Mouse (Mus musculus) forebrain, embryonic 16.5 days (tissue): Measurements from ENCODE around the gene Vmn2r118. TPM values are rescaled to one million over a fixed set of nuclear protein-coding genes. Genes with fewer than 3 reads are reported as not detected.

Experiments
- ATAC-seq: fragments of 200-750 bp; cut with Nextera tagmentation; 2 replicates; pipeline ENCODE4 v1.8.0; 2017; ENCODE audit warnings: mild to moderate bottlenecking, moderate library complexity
- H3K27ac ChIP-seq: fragments of 300-500 bp; sonication (generic); 2 replicates; pipeline ENCODE4 v1.5.1; 2014; ENCODE audit warnings: low read length, control low read depth
- H3K27me3 ChIP-seq: fragments of 300-500 bp; sonication (generic); replicated peaks from 2 replicates; pipeline ENCODE4 v1.6.1; 2014; ENCODE audit warnings: low read length; ENCODE audit not compliant: control insufficient read depth, insufficient read depth
- H3K36me3 ChIP-seq: fragments of 300-500 bp; sonication (generic); 2 replicates; pipeline ENCODE4 v1.6.1; 2014; ENCODE audit not compliant: control insufficient read depth, insufficient read depth
- H3K4me1 ChIP-seq: fragments of 300-500 bp; sonication (generic); replicated peaks from 2 replicates; pipeline ENCODE4 v1.6.1; 2014; ENCODE audit warnings: low read length; ENCODE audit not compliant: control insufficient read depth, insufficient read depth
- H3K4me2 ChIP-seq: fragments of 300-500 bp; sonication (generic); 2 replicates; pipeline ENCODE4 v1.6.1; 2014; ENCODE audit warnings: mild to moderate bottlenecking, low read length, control low read depth
- H3K4me3 ChIP-seq: fragments of 300-500 bp; sonication (generic); replicated peaks from 2 replicates; pipeline ENCODE4 v1.5.1; 2014; ENCODE audit warnings: mild to moderate bottlenecking, low read length, control low read depth
- H3K9ac ChIP-seq: fragments of 300-500 bp; sonication (generic); replicated peaks from 2 replicates; pipeline ENCODE4 v1.6.1; 2014; ENCODE audit warnings: low read depth, low read length, control low read depth
- H3K9me3 ChIP-seq: fragments of 300-500 bp; sonication (generic); 2 replicates; pipeline ENCODE4 v1.6.1; 2016; ENCODE audit warnings: low read length; ENCODE audit not compliant: control insufficient read depth
- WGBS: fragments of 180-500 bp; shearing (Covaris S2); extraction: QIAGEN DNeasy Blood & Tissue Kit; methylation state at CpG from one replicate; pipeline ENCODE4 v1.1.7; 2014; 5-methylcytosine and 5-hydroxymethylcytosine counted together
- polyA plus RNA-seq: library from polyadenylated mRNA; unstranded; fragments of >200 nt; fragmentation: Nextera tagmentation; extraction: Ambion mirVana; gene quantifications from 2 replicates; pipeline ENCODE4 v1.2.1, GENCODE M21; 2015

The Vmn2r118 gene
- polyA plus RNA-seq, result 0.04 and 0.05 TPM in 2 replicates

DNA sequence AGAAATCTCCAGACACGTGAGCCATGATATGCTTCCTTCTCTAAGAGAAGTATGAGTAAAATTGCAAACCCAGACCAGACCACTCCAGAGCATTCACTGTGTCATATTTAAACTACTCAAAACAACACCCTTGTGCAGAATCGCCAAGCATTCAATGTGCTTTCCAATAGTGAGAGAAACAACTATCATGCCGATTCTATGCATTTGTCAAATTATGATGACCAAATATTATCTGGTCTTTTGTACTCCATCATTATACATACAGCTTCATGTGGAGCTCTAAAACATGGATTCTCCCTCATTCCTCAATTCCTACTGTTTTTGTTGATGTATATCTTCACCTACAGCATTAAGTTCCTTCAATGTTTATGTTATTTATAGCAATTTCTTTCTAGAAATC, at the start of gene Vmn2r118:
Gene Vmn2r118, minus strand, starts transcription at position 101 of the 400 bp plus-strand sequence.
- H3K4me2 ChIP-seq, result no peak within 1 kb of the TSS

GRCm38 (mm10) chr17:55661099-55661498, 36.1 kb upstream of the Vmn2r118 start:
- no peak overlapping the region for H3K9ac ChIP-seq
- H3K27ac ChIP-seq, result no peak overlapping the region
- no peaks in the 10 kb centered on the region for H3K4me1 ChIP-seq
- no peak for ATAC-seq
- no peak overlapping the region for H3K4me2 ChIP-seq
- no peak overlapping the region for H3K4me3 ChIP-seq
- H3K9me3 ChIP-seq, result no peaks in the 10 kb centered on the region
- WGBS, result 90% methylated on average over 2 of the region's 2 CpGs
- H3K36me3 ChIP-seq, result no peaks in the 10 kb centered on the region
- H3K27me3 ChIP-seq, result no peaks in the 10 kb centered on the region

More for the DNA sequence above, at the start of gene Vmn2r118:
- H3K36me3 ChIP-seq, result no peaks in the 10 kb centered on the region
- H3K9ac ChIP-seq, result no peak within 1 kb of the TSS
- no peaks in the 10 kb centered on the region for H3K9me3 ChIP-seq
- ATAC-seq, result no peak
- WGBS, result 84% methylated on average over 3 of the region's 3 CpGs
- H3K27ac ChIP-seq, result no peak within 1 kb of the TSS
- no peaks in the 10 kb centered on the region for H3K4me1 ChIP-seq
- H3K4me3 ChIP-seq, result no peak within 1 kb of the TSS
- H3K27me3 ChIP-seq, result no peaks in the 10 kb centered on the region

- no peaks in the 10 kb centered on the region for H3K4me1 ChIP-seq
- no peak for ATAC-seq
- no peak overlapping the region for H3K9ac ChIP-seq
- H3K4me3 ChIP-seq, result no peak overlapping the region
- no peaks in the 10 kb centered on the region for H3K36me3 ChIP-seq
- no peak overlapping the region for H3K27ac ChIP-seq
- 80% methylated on average over 1 of the region's 1 CpGs for WGBS
- no peaks in the 10 kb centered on the region for H3K27me3 ChIP-seq
- H3K4me2 ChIP-seq, result no peak overlapping the region
- H3K9me3 ChIP-seq, result no peaks in the 10 kb centered on the region
Observed at GRCm38 (mm10) chr17:55590838-55591237, 34.2 kb downstream of the Vmn2r118 start.

DNA sequence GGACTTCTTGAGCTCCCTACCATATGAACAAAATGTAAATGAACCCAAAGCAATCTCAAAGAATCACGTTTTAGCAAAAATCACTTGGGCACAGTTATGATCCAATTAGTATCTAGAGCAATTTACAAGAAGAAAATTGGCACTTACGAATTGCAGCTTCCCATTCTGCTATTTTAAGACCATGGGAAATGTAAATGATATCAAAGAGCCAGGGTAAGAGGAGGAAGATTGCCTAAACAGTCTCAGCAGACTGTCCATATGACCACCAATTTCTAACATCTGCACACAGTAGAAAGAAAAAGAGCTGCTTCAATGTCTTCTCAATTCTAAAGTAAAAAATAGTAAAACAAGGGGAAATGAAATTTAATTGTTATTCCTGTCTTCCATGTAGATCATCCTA, 63.2 kb downstream of the Vmn2r118 start:
- H3K4me2 ChIP-seq, result no peak overlapping the region
- H3K9ac ChIP-seq, result no peak overlapping the region
- no peak for ATAC-seq
- H3K36me3 ChIP-seq, result no peaks in the 10 kb centered on the region
- H3K9me3 ChIP-seq, result no peaks in the 10 kb centered on the region
- no peak overlapping the region for H3K27ac ChIP-seq
- no peaks in the 10 kb centered on the region for H3K27me3 ChIP-seq
- H3K4me3 ChIP-seq, result no peak overlapping the region
- H3K4me1 ChIP-seq, result no peaks in the 10 kb centered on the region
- 66% methylated on average over 2 of the region's 2 CpGs for WGBS

DNA sequence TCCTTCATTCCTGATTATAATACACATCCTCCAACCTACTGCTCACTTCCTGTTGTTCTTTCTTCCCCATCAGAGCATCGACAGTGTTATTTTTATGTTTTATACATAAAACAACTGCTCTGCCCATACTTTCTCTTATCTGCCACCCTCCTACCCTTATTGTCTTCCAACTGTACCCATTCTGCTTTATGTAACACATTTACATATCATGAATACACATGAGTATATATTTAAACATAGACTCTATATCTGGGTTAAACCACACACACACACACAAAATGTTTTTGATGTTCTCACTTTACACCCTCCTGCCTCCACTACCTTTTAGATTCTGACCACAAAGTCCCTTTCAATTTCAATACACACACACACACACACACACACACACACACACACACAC, 76.5 kb downstream of the Vmn2r118 start:
- ATAC-seq, result no peak
- no peak overlapping the region for H3K9ac ChIP-seq

More for the DNA sequence above, 76.5 kb downstream of the Vmn2r118 start:
- Histone ChIP-seq H3K4me2 (no peak overlapping the region), H3K27me3 (no peaks in the 10 kb centered on the region), H3K9me3 (no peaks in the 10 kb centered on the region), H3K4me3 (no peak overlapping the region), H3K36me3 (no peaks in the 10 kb centered on the region), H3K4me1 (no peaks in the 10 kb centered on the region), H3K27ac (no peak overlapping the region)
- WGBS, result 76% methylated on average over 1 of the region's 1 CpGs

Other genes starting within 250 kb of the Vmn2r118 start
- gene St6gal2, start 179.8 kb downstream of the Vmn2r118 start, polyA plus RNA-seq, result 29.0 and 32.6 TPM in 2 replicates
- 7.8 and 11.7 TPM in 2 replicates for gene Pot1b, start 87.4 kb upstream of the Vmn2r118 start, polyA plus RNA-seq
- gene Adgre4, start 124.8 kb upstream of the Vmn2r118 start, polyA plus RNA-seq, result 0.09 and 0.14 TPM in 2 replicates